Mouse (Mus musculus) myocyte (in vitro differentiated cells): ENCODE measurements around the gene Slc35d1.

Experiments
- CEBPB ChIP-seq: IDR thresholded peaks from 2 replicates; pipeline ENCODE4 v1.6.1; 2011; ENCODE audit warnings: mild to moderate bottlenecking, moderate library complexity; ENCODE audit not compliant: poor library complexity, insufficient read depth, severe bottlenecking
- E2F4 ChIP-seq: IDR thresholded peaks from one replicate; pipeline ENCODE4 v1.6.1; 2011; ENCODE audit warnings: mild to moderate bottlenecking, control low read depth, moderate library complexity; ENCODE audit not compliant: insufficient read depth
- MAX ChIP-seq: IDR thresholded peaks from one replicate; pipeline ENCODE4 v1.6.1; 2011; ENCODE audit warnings: low read depth, mild to moderate bottlenecking, control low read depth
- MYOG ChIP-seq, 3 experiments: IDR thresholded peaks; one replicate each; pipeline ENCODE4 v1.6.1; 2011; ENCODE audit warnings: control low read depth in 2 of 3, low read depth in 2 of 3, mild to moderate bottlenecking in 2 of 3; ENCODE audit not compliant: insufficient read length in 2 of 3, control insufficient read depth in 1 of 3, insufficient read depth in 1 of 3
- POLR2A ChIP-seq: IDR thresholded peaks from one replicate; pipeline ENCODE4 v1.6.1; 2011; ENCODE audit warnings: low read depth, mild to moderate bottlenecking, control low read depth, moderate library complexity; ENCODE audit not compliant: insufficient read length
- POLR2AphosphoS2 ChIP-seq: IDR thresholded peaks from one replicate; pipeline ENCODE4 v1.6.1; 2011; ENCODE audit warnings: low read depth, control low read depth; ENCODE audit not compliant: insufficient read length
- USF1 ChIP-seq: IDR thresholded peaks from one replicate; pipeline ENCODE4 v1.6.1; 2011; ENCODE audit warnings: low read depth, mild to moderate bottlenecking, control low read depth, moderate library complexity

- TF ChIP-seq CEBPB (no peak), USF1 (no peak), E2F4 (no peak), POLR2A (no peak), POLR2AphosphoS2 (no peak), MYOG (IDR thresholded peaks at IDR 0.05; ENCODE audit: control insufficient read depth in 1 of 3, insufficient read depth in 1 of 3, insufficient read length in 2 of 3, low read depth in 2 of 3) (no peak), MAX (no peak)
These were observed 17.6 kb downstream of the Slc35d1 start for GRCm38 (mm10) chr4:103197401-103197800.
